Mouse (Mus musculus): ENCODE measurements at regions not wholly inside any gene's neighbourhood (a gene's known extent, or its start where the extent isn't known, plus 50 kb on each side); places are given as distances from the start of the nearest gene placed in this dataset.

DNA sequence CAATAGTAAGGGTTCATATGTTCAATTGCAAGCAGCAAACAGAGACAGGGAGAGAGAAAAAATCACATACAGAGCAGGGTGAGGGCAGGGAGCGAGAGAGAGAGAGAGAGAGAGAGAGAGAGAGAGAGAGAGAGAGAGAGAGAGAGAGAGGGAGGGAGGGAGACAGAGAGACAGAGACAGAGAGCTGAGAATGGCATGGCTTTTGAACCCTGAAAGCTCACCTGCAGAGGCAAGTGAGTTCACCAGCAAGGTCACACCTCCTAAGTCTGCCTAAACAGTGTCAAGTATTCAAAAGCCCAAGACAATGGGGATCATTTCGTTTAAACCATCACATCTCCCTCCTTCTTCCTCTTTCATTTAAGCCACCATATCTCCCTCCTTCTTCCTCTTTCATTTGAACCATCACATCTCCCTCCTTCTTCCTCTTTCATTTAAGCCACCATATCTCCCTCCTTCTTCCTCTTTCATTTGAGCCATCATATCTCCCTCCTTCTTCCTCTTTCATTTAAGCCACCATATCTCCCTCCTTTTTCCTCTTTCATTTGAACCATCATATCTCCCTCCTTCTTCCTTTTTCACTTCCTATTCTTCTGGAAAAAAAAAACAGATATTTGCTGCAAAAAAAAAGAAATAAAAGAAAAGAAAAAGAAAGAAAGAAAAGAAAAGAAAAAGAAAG lies 116.7 kb upstream of the Meis1 start:
- H3K4me3 ChIP-seq (ENCODE audit: insufficient read depth, low read depth, low read length) = no peak overlapping the region
- no peak for TF ChIP-seq CTCF (conservative IDR thresholded peaks at IDR 0.05; ENCODE audit: insufficient read depth, insufficient read length, low read depth, low read length)
- TF ChIP-seq POLR2A (IDR thresholded peaks at IDR 0.05; ENCODE audit: low read depth, low read length) = no peak
- H3K27me3 ChIP-seq (replicated peaks; ENCODE audit: control insufficient read depth, insufficient read depth, low read length) = no peaks in the 10 kb centered on the region
- no peak for DNase-seq
- H3K27ac ChIP-seq (ENCODE audit: insufficient read depth, low read depth, low read length) = no peak overlapping the region
- no peaks in the 10 kb centered on the region for H3K36me3 ChIP-seq (ENCODE audit: control insufficient read depth, insufficient read depth, low read length)
- WGBS = 67% methylated on average over 2 of the region's 2 CpGs
- no peaks in the 10 kb centered on the region for H3K4me1 ChIP-seq (ENCODE audit: control insufficient read depth, insufficient read depth, low read length)

DNA sequence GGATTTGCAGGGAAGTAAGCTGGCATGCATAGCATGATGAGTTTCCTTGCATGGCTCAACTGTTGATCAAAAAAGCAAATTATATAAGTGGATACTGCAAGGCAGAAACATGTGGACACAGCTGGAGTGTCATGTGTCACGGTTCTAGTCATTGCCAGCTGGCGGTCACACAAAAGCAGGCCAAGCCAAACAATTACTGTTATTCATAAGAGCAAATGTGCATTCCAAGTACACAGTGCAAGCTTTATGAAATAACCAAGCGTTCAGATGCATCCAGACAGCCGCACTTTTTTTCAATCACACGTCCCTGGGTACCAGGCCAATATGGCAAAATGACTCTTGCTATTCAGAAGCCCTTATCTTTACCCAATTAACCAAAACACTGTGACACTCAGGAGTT lies 119.6 kb upstream of the Meis1 start:
- Histone ChIP-seq H3K4me3 (ENCODE audit: insufficient read depth, low read depth, low read length) (no peak overlapping the region), H3K4me1 (ENCODE audit: control insufficient read depth, insufficient read depth, low read length) (no peaks in the 10 kb centered on the region), H3K36me3 (ENCODE audit: control insufficient read depth, insufficient read depth, low read length) (no peaks in the 10 kb centered on the region), H3K27me3 (replicated peaks; ENCODE audit: control insufficient read depth, insufficient read depth, low read length) (no peaks in the 10 kb centered on the region), H3K27ac (ENCODE audit: insufficient read depth, low read depth, low read length) (0 out of 2 replicates have a peak overlapping the region, but pooled peaks have one; percentile 28)
- peak; percentile 73 for DNase-seq
- 80% methylated on average over 5 of the region's 5 CpGs for WGBS
- TF ChIP-seq POLR2A (IDR thresholded peaks at IDR 0.05; ENCODE audit: low read depth, low read length) = no peak
- no peak for TF ChIP-seq CTCF (conservative IDR thresholded peaks at IDR 0.05; ENCODE audit: insufficient read depth, insufficient read length, low read depth, low read length)

DNA sequence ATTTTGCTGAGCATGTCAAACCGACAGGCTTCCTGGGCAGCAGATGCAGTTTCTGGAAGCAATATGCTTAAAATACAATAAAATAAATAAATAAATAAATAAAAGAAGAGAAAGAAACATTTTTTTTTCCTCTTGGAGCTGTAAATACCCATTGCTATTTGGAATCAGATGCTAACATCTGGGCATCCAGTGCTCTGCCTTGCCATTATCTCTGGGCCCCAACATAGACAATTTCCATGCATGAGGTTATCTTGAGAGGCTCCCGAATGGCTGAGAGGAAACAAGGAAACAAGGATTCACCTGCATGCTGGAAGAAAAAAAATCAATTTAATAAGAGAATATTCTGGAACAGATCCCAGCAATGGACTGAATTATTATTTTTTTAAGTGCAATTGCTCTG lies 120.0 kb upstream of the Meis1 start:
- no peaks in the 10 kb centered on the region for H3K4me1 ChIP-seq (ENCODE audit: control insufficient read depth, insufficient read depth, low read length)
- H3K27ac ChIP-seq (ENCODE audit: insufficient read depth, low read depth, low read length) = 0 out of 2 replicates have a peak overlapping the region, but pooled peaks have one; percentile 28
- H3K27me3 ChIP-seq (replicated peaks; ENCODE audit: control insufficient read depth, insufficient read depth, low read length) = no peaks in the 10 kb centered on the region
- TF ChIP-seq POLR2A (IDR thresholded peaks at IDR 0.05; ENCODE audit: low read depth, low read length) (no peak), CTCF (conservative IDR thresholded peaks at IDR 0.05; ENCODE audit: insufficient read depth, insufficient read length, low read depth, low read length) (no peak)
- 86% methylated on average over 2 of the region's 2 CpGs for WGBS
- DNase-seq = no peak
- H3K36me3 ChIP-seq (ENCODE audit: control insufficient read depth, insufficient read depth, low read length) = no peaks in the 10 kb centered on the region
- H3K4me3 ChIP-seq (ENCODE audit: insufficient read depth, low read depth, low read length) = no peak overlapping the region

DNA sequence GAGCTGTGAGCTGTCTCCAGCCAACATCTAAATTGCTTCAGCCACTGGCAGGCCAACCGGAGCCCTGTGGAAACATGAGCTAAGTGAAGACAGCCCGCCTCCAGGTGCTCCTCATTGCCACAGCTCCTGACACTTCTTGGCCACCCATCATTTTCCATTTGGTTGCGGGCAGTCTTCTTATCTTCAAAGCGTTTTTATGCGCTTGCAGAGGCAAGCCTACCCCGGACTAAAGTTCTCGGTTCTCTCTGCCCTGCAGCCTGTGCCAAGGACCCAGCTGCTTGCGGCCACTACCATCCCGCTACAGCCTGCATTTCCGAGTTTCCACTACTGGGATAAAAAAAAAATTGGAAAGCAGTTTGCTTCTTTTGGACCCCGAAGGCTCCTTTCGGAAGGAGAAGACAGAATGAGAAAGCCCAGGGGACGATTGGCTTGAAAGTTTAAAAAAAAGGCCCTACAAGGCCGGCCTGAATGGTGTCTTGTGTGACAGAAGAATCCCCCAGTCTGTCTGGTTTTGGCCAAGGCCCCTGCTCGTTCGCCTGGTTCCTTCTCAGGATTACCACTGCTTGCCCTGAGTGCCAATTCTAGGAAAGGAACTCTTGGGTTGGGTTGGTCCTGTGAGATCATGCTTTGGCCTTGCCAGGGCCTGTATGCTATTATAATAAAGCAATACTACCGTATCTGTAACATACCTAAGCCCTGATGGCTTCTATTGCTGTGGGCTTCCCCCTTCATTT lies 124.6 kb upstream of the Meis1 start:
- DNase-seq = no peak

DNA sequence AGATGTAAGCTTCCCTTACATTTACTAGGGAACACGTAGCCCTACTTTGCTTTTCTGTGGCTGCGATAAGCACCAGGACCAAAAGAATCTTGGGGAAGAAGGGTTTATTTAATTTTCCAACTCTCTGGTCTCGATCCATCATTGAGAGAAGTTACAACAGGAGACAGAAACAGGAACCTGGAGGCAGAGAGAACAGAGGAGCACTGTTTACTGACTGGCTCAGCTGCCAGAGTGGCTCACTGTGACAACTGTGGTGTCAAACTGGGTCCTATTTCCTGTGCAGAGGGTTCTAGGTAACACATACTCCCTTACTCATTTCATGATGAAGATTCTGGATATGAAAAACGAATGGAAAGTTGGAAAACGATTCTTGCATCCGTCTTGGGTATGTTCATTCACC lies 125.7 kb upstream of the Meis1 start:
- TF ChIP-seq CTCF (conservative IDR thresholded peaks at IDR 0.05; ENCODE audit: insufficient read depth, insufficient read length, low read depth, low read length) (no peak), POLR2A (IDR thresholded peaks at IDR 0.05; ENCODE audit: low read depth, low read length) (no peak)
- Histone ChIP-seq H3K4me3 (ENCODE audit: insufficient read depth, low read depth, low read length) (no peak overlapping the region), H3K36me3 (ENCODE audit: control insufficient read depth, insufficient read depth, low read length) (no peaks in the 10 kb centered on the region), H3K27ac (ENCODE audit: insufficient read depth, low read depth, low read length) (no peak overlapping the region), H3K4me1 (ENCODE audit: control insufficient read depth, insufficient read depth, low read length) (no peaks in the 10 kb centered on the region), H3K27me3 (replicated peaks; ENCODE audit: control insufficient read depth, insufficient read depth, low read length) (no peaks in the 10 kb centered on the region)
- whole genome bisulfite sequencing = 84% methylated on average over 6 of the region's 6 CpGs
- DNase-seq = no peak

More for the DNA sequence above, 124.6 kb upstream of the Meis1 start:
- no peaks in the 10 kb centered on the region for H3K4me1 ChIP-seq (ENCODE audit: control insufficient read depth, insufficient read depth, low read length)
- no peak overlapping the region for H3K4me3 ChIP-seq (ENCODE audit: insufficient read depth, low read depth, low read length)
- 62% methylated on average over 17 of the region's 17 CpGs for WGBS
- no peaks in the 10 kb centered on the region for H3K36me3 ChIP-seq (ENCODE audit: control insufficient read depth, insufficient read depth, low read length)
- H3K27me3 ChIP-seq (replicated peaks; ENCODE audit: control insufficient read depth, insufficient read depth, low read length) = no peaks in the 10 kb centered on the region
- TF ChIP-seq POLR2A (IDR thresholded peaks at IDR 0.05; ENCODE audit: low read depth, low read length) = no peak
- no peak for TF ChIP-seq CTCF (conservative IDR thresholded peaks at IDR 0.05; ENCODE audit: insufficient read depth, insufficient read length, low read depth, low read length)
- no peak overlapping the region for H3K27ac ChIP-seq (ENCODE audit: insufficient read depth, low read depth, low read length)

DNA sequence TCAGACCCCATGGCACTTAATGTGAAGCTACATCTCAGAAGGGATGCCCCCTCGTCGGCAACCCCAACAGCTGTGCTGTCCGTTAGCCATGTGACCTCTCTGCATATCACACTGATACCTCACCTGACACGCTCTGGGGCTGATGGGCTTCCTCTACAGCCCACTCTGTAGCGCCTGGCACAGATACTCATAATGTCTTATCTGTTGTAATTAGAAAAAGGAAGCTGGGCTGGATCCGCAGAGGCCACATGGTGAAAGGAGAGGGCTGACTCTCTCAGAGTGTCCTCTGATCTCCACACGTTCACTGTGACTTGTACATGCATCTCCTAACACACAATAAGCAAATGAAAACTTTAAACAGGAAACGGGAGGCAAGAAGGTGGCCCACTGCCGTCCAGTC lies 126.5 kb upstream of the Meis1 start:
- 71% methylated on average over 9 of the region's 9 CpGs for WGBS
- no peaks in the 10 kb centered on the region for H3K27me3 ChIP-seq (replicated peaks; ENCODE audit: control insufficient read depth, insufficient read depth, low read length)
- H3K4me3 ChIP-seq (ENCODE audit: insufficient read depth, low read depth, low read length) = no peak overlapping the region
- no peak overlapping the region for H3K27ac ChIP-seq (ENCODE audit: insufficient read depth, low read depth, low read length)
- no peaks in the 10 kb centered on the region for H3K4me1 ChIP-seq (ENCODE audit: control insufficient read depth, insufficient read depth, low read length)
- TF ChIP-seq CTCF (conservative IDR thresholded peaks at IDR 0.05; ENCODE audit: insufficient read depth, insufficient read length, low read depth, low read length) (no peak), POLR2A (IDR thresholded peaks at IDR 0.05; ENCODE audit: low read depth, low read length) (no peak)
- no peak for DNase-seq
- no peaks in the 10 kb centered on the region for H3K36me3 ChIP-seq (ENCODE audit: control insufficient read depth, insufficient read depth, low read length)

DNA sequence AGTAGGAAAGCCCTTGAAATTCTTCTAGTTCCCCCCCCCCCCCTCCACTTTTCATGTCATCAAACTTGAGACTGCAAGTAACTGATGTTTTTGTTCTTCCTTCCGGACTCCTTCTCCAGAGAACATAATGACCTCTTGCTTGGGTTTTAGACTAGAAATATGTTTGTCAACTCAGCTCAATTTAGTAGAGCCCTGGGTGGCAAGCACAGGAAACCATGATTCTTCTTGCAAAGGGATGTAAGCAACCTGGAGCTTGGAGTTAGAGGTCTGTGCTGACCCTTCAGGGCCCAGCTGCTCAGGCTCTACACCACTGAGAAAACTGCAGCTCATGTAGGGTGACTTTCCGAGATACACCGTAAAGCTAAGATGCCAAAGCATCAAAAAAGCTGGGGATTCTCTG lies 127.2 kb upstream of the Meis1 start:
- H3K4me1 ChIP-seq (ENCODE audit: control insufficient read depth, insufficient read depth, low read length) = no peaks in the 10 kb centered on the region
- no peaks in the 10 kb centered on the region for H3K36me3 ChIP-seq (ENCODE audit: control insufficient read depth, insufficient read depth, low read length)
- WGBS = 71% methylated on average over 3 of the region's 3 CpGs
- no peak for TF ChIP-seq CTCF (conservative IDR thresholded peaks at IDR 0.05; ENCODE audit: insufficient read depth, insufficient read length, low read depth, low read length)
- TF ChIP-seq POLR2A (IDR thresholded peaks at IDR 0.05; ENCODE audit: low read depth, low read length) = no peak
- H3K4me3 ChIP-seq (ENCODE audit: insufficient read depth, low read depth, low read length) = no peak overlapping the region
- no peaks in the 10 kb centered on the region for H3K27me3 ChIP-seq (replicated peaks; ENCODE audit: control insufficient read depth, insufficient read depth, low read length)
- peak; percentile 67 for DNase-seq
- H3K27ac ChIP-seq (ENCODE audit: insufficient read depth, low read depth, low read length) = no peak overlapping the region; the same call in 1 of the 2 replicates

Data from kidney, adult 2 months (tissue).